Mouse (Mus musculus) kidney, postnatal 4 days (tissue): ENCODE data around the gene Pgpep1.

Source experiments
- DNase-seq, 2 experiments: peaks; one replicate each; pipeline ENCODE4 v3.0.0; 2021; ENCODE audit warnings: mixed read lengths in 2 of 2

Gene Pgpep1

DNA sequence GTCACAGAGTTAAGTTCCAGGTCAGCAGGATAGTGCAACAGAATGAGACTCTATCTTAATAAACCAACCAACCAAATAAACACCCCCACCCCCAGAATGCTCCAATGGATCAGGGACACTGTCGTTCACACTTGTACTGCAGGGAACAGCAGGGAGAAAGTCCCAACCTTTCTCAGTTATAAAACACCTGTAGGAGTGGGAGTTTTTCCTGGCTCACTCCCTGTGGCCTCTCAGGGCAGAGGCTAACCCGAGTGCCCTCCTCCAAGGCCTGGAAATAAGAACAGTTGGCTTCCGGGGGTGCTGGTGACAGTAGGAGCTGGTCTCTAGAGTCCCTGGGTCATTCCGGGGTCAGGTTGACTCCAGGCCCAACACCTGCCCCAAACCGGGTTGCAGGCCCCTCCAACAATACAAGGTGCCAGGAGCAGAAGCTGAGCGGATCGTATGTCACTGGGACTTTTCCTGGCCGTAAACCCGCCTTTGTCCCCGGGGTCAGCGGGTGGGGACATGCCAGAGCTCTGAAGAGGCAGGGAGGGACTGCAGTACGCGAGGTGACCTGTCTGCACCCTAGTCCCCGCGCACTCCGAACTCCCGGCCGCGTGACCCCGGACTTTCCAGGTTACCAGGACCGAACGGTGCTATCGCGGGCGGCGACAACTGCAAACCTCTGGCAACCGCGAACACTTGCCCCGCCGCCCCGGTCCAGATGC lies 1.1 kb downstream of the Pgpep1 start:
- no peak for DNase-seq

- DNase-seq, result no peak
Observed at GRCm38 (mm10) chr8:70657739-70658138, 2.4 kb downstream of the Pgpep1 start.

DNA sequence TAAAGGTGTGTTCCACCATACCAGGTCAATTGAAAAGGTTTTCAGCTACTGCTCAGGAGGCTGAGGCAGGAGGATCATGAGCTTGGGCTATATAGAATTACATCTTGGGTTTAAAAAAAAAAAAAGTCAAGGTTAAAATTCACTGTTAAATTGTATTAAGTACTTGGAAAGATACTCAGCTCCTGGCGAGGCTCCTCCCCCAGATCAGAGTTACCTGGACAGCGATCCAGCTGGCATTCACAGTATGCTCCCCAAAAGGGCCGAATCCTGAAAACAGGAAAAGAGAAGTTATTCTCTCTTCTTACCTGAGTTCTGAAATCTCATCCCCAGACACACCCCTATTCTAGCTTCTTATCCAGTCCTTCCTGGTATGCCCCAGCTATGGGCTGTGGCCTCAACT lies 3.0 kb downstream of the Pgpep1 start:
- DNase-seq, result no peak

DNA sequence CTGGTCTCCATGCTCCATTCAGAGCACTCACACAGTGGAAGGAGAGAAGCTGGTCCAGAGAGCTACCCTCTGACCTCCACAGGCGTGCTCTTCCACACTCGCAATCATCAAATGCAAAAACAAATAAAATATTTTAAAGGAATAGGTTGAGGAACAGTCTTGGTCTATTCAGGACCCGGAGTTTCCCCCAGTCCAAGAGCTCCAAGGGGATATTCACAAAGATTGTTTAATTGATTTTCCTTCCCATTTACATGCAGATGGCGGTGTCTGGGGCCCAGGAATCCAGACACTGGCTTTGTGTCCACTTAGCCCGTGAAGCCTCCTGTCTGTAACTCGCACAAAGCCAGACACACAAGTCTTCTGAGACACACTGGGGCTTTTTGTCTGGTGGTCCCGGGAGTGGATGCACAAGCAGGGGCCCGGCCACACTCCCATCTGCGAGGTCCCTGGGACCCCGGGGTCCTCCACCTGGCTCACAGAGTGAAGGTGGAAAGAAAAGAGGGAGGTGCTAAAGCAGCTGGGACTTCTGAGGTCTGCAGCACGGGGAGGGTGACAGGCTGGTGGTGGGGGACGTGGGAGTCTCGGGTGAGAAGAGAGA lies 3.9 kb downstream of the Pgpep1 start:
- no peak for DNase-seq

DNA sequence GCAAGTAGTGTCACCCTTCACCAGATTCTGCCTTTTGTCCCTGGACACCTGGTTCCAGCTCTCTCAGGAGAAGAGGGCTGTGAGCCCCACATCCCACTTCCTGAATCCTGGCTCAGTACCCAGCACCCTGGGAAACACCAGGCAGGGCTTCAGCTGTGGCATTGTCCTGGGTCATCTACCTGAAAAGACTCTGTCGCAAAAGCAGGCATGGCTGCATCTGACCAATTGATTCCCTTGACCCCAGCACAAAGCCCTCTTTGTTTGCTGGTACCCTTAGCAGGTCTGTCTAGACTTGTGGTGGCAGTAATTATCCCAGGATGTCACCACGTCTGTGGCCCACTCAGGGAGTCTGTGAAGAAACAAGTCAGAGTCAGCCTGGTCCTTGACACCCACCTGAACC lies 4.7 kb downstream of the Pgpep1 start:
- DNase-seq, result no peak

DNA sequence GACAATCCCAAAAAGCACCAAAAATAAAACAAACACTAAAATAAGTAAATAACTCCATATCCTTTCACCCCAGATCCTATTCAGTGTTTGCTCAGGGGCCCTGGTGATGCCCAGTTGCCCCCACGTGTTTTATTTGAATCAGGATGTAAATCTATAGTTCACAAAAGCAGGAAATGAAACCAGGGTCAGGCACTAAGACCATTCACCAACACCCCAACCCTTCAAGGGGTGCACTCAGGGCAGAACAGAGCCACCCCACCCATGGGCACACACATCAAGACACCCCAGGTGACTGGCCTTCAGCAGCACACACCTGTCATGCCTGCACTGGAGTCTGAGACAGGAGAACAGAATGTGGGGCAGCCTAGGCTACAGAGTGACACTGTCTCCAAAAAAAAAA lies 6.1 kb downstream of the Pgpep1 start:
- DNase-seq, result no peak

DNA sequence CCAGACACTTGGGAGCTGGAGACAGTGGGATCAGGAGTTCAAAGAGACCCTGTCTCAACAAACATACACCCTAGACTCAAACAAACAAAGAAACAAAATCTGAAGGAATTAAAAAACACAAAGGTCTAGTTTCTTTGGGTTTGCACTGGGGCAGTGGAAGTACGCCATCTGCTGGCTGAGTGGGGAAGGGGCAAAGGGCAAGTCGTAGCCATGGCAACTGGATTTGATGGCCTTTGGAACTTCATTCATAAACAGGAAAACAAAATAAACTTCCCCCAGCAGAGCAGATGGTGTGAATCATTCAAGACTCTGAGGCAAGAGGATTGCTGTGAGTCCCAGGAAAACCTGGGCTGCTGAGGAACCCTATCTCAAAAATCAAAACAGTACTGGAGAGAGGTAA lies 7.0 kb downstream of the Pgpep1 start:
- DNase-seq, result peak; percentile 78 to 83

DNA sequence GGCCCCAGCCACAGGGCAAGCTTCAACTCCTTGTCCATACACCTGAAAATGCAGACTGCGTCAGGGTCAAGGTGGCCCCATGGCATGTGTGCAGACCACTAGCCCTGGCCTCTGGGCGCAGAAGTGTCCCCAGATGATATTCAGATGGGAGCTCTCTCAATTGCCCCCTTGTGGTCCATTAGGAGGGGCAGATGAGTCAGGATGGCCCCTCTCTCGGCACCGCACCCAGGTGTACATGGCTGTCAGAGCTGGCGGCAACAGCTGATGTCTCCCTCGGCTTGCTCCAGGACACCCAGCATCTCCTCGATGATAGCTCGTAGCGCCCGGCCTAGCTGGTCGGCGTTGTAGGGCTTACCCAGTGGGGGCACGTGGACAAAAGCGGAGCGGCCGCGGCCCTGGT lies 9.8 kb downstream of the Pgpep1 start:
- DNase-seq, result no peak

DNA sequence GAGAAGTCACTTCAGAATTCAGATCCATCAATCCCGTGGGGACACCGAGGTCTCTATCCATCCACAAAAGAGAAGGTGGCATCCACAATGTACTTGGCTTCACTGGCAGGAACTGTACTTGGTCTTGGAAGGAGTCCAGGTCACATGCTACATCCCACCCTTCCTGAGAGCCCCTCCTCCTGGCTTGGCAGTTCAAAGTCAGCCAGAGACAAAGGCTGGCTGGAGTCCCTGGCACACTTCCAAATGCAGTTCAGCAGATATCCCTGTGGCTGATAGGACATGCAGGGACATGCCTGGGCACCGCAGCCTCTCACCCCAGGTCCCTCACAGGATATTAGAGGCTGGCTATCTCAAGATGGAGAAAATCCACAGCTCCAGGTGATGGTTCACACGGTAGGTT lies 10.9 kb downstream of the Pgpep1 start:
- peak; percentile 82 to 89 for DNase-seq

GRCm38 (mm10) chr8:70648921-70649320 lies 11.3 kb downstream of the Pgpep1 start:
- DNase-seq, result no peak

- no peak for DNase-seq
Observed at GRCm38 (mm10) chr8:70648164-70648442, 12.1 kb downstream of the Pgpep1 start.

- peak; percentile 70 to 82 for DNase-seq
Observed at GRCm38 (mm10) chr8:70647343-70648163, 12.6 kb downstream of the Pgpep1 start.

- DNase-seq, result no peak
Observed at GRCm38 (mm10) chr8:70646775-70647174, 13.4 kb downstream of the Pgpep1 start.

- no peak for DNase-seq
Observed at GRCm38 (mm10) chr8:70646369-70646768, 13.8 kb downstream of the Pgpep1 start.

GRCm38 (mm10) chr8:70645501-70646224 lies 14.5 kb downstream of the Pgpep1 start:
- DNase-seq, result peak; percentile 61 to 69

DNA sequence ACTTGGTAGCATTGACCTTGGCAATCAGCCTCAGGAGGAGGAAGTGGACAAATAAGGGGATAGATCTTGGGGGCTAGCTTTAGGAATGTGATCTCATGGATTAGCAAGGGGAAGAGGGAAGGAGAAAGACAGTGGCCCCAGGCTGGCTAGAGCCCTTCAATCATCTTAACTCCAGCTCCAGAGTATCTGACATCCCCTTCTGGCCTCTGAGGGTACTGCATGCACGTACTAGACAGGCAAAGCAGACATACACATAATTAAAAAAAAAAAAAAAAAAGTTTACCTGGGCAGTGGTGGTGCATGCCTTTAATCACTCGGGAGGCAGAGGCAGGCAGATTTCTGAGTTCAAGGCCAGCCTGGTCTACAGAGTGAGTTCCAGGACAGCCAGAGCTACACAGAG lies 16.1 kb downstream of the Pgpep1 start:
- peak; percentile 59 to 73 for DNase-seq

- DNase-seq, result no peak
Observed at GRCm38 (mm10) chr8:70643019-70643418, 17.2 kb downstream of the Pgpep1 start.

DNA sequence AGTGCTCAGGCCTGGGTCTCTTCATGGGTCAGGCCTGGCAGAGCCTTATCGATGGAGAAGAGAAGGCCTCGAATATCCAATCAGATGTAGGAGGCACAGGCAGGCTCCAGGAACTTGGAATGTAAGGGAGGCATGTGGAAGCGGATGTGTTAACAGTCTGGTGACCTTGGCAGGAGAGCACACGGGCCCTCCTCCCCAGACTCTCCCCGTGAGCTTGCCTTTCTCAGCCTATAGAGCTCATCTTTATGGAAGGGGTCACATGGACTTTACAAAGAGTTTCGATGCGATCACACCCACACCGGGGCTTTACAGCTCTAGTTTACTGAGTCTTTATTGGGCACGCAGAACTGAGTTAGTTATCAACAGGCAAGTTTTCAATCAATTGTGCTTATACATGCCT lies 21.4 kb downstream of the Pgpep1 start:
- no peak for DNase-seq

- DNase-seq, result peak; percentile 34 to 62
Observed at GRCm38 (mm10) chr8:70636838-70637237, 23.4 kb downstream of the Pgpep1 start.

DNA sequence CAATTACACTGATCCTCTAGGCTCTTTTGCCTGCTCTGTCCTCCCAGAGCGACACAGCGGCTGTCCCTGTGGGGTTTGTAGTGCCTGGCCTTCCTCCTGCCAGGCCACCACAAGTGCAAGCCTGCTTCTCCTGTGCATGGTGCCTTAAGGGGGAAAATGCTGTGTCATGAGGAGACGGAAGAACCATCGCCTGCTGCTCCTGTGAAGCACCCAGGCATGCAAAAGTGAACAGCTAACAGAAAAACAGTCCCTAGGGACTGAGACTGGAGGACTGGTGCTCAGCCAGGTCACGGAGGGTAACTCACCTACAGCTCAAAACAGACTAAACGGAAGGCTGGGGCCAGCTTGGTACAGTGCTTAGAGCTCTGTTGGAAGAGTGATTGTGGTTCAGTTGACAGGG lies 24.7 kb downstream of the Pgpep1 start:
- DNase-seq, result peak in 1 of 2 experiments; percentile 47

DNA sequence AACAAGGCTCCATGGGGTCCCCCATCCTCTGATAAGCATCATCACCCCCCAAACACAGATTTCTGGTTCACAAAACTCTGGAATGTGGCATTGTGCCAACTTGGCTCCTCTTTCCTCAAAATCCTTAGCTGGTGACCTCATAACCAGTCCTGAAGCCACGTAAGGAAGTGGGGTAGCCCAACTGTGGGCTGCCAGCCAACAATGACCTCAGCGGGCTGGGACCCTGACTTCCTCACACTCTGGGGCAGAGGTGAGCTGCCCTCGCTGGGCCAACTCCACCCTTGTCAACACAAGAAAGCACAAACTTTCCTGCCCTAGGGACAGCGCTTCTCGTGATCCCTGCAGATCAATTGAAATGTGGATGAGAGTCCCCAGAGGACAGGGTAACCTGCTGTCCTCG lies 26.1 kb downstream of the Pgpep1 start:
- peak; percentile 77 to 85 for DNase-seq

- no peak for DNase-seq
Observed at GRCm38 (mm10) chr8:70632346-70632892, 27.8 kb downstream of the Pgpep1 start, which contains the start of gene Gdf15. TSS of gene Gdf15 (minus strand) at chr8:70632456.

DNA sequence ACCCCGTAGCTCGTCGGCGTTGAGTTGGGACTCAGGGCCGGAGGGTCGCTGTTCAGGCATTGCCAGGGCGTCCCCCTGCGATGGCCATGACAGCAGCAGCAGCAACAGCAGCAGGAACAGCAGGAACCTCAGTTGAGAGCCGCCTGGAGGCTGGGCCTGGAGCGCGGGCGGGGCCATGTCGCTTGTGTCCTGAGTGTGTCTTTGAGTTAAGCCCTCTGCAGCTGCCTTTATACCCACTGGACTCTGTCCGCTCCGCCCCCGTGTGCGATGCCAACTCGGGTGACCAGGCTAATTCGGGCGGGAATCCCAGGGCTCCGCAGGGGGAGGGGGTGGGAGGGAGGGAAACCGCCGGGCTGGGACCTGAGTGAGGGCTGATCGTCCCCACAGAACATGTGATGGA lies 28.8 kb downstream of the Pgpep1 start:
- DNase-seq, result peak; percentile 63 to 79
